Mouse (Mus musculus) neural tube, embryonic 13.5 days (tissue): ENCODE measurements around the gene Xpo6. TPM values are rescaled to one million over a fixed set of nuclear protein-coding genes. Genes with fewer than 3 reads are reported as not detected.
A peak's percentile ranks its signal among the peaks of the same experiment; 100 is the strongest.

ENCODE experiments used
- ATAC-seq: fragments of 200-750 bp; cut with Nextera tagmentation; 2 replicates; pipeline ENCODE4 v1.8.0; 2017; ENCODE audit warnings: low read depth, mild to moderate bottlenecking, moderate TSS enrichment, moderate library complexity
- H3K27ac ChIP-seq: fragments of 300-500 bp; sonication (generic); replicated peaks from 2 replicates; pipeline ENCODE4 v1.5.1; 2015; ENCODE audit warnings: moderate library complexity, mild to moderate bottlenecking, inconsistent platforms
- H3K27me3 ChIP-seq: fragments of 300-500 bp; sonication (generic); 2 replicates; pipeline ENCODE4 v1.6.1; 2015; ENCODE audit warnings: mild to moderate bottlenecking, inconsistent platforms
- H3K36me3 ChIP-seq: fragments of 300-500 bp; sonication (generic); 2 replicates; pipeline ENCODE4 v1.6.1; 2015; ENCODE audit warnings: mild to moderate bottlenecking, inconsistent platforms
- H3K4me1 ChIP-seq: fragments of 300-500 bp; sonication (generic); replicated peaks from 2 replicates; pipeline ENCODE4 v1.6.1; 2015; ENCODE audit warnings: inconsistent platforms
- H3K4me2 ChIP-seq: fragments of 300-500 bp; sonication (generic); 2 replicates; pipeline ENCODE4 v1.6.1; 2015; ENCODE audit warnings: inconsistent platforms, mild to moderate bottlenecking, moderate library complexity
- H3K4me3 ChIP-seq: fragments of 300-500 bp; sonication (generic); 2 replicates; pipeline ENCODE4 v1.5.1; 2015; ENCODE audit warnings: mild to moderate bottlenecking, inconsistent platforms
- H3K9ac ChIP-seq: fragments of 300-500 bp; sonication (generic); 2 replicates; pipeline ENCODE4 v1.6.1; 2015; ENCODE audit warnings: moderate library complexity, mild to moderate bottlenecking, inconsistent platforms
- H3K9me3 ChIP-seq: fragments of 300-500 bp; sonication (generic); 2 replicates; pipeline ENCODE4 v1.6.1; 2016; ENCODE audit warnings: inconsistent platforms
- WGBS: fragments of 180-500 bp; shearing (Covaris S2); methylation state at CpG from one replicate; pipeline ENCODE4 v1.1.7; 2015; 5-methylcytosine and 5-hydroxymethylcytosine counted together
- polyA plus RNA-seq: library from polyadenylated mRNA; unstranded; fragments of >200 nt; fragmentation: Nextera tagmentation; extraction: Ambion mirVana; gene quantifications from 2 replicates; pipeline ENCODE4 v1.2.1, GENCODE M21; 2015

The Xpo6 gene
- polyA plus RNA-seq, 1 experiment from 2014 or later = 47.8 TPM

DNA sequence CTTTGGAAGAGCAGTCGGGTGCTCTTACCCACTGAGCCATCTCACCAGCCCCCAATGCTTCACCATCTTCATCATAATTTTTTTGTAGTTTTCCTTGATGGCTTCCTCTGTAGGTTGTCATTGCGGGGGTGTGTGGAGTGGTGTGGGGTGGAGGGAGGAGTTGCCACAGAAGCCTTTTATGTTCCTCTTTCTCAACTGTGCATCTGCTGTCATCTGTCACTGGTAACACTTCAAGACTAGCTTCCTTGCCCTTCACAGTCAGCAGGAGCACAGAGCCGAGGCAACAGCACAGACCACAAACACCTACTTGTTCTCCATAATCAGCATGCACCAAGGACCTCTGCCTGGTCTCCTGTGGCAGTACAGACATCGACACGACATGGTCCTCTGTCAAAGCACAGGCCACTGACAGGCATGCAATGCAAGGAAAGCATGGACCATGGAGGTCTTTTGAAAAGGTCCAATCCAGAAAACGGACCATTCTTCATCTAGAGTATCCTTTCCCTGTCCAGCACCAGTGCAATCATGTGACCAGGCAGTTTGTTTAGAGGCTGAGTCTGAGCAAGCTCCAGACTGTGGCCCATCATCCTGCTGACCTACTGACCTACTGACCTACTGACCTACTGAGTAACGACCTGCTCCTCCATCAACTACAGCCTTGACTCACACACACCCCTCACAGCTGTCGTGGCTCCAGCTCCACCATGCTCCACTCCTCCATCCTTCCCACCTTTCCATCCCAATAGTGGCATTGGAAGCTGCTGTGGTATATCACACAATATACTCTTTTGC, 30.3 kb upstream of the Xpo6 start:
- no peaks in the 10 kb centered on the region for H3K9me3 ChIP-seq
- H3K9ac ChIP-seq = no peak overlapping the region
- no peak overlapping the region for H3K4me2 ChIP-seq
- H3K27ac ChIP-seq = no peak overlapping the region
- no peaks in the 10 kb centered on the region for H3K36me3 ChIP-seq
- no peaks in the 10 kb centered on the region for H3K4me1 ChIP-seq
- H3K27me3 ChIP-seq = no peaks in the 10 kb centered on the region
- ATAC-seq = no peak
- 68% methylated on average over 8 of the region's 8 CpGs for whole genome bisulfite sequencing
- H3K4me3 ChIP-seq = no peak overlapping the region

DNA sequence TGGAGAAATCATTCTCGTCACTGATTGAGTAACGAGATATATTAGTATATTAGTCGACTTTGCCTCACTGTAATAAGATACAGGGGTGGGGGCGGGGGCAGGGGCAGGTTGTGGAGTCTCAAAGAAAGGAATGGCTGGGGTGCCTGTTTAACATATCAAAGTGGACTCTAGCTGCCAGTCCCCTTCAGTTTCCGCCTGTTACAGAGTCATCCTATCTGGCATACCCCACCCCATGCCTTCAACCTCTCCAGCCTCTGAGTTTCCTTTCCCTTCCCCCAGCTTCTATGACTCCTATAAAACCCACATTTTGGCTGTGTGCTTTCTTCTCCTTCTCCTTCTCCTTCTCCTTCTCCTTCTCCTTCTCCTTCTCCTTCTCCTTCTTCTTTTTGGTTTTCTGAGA, 25.8 kb upstream of the Xpo6 start:
- 22% methylated on average over 5 of the region's 5 CpGs for WGBS
- no peaks in the 10 kb centered on the region; the same call in 1 of the 2 replicates for H3K4me1 ChIP-seq
- H3K4me2 ChIP-seq = no peak overlapping the region
- H3K9ac ChIP-seq = no peak overlapping the region
- H3K36me3 ChIP-seq = no peaks in the 10 kb centered on the region
- no peaks in the 10 kb centered on the region for H3K27me3 ChIP-seq
- H3K9me3 ChIP-seq = no peaks in the 10 kb centered on the region
- H3K4me3 ChIP-seq = no peak overlapping the region
- no peak for ATAC-seq
- H3K27ac ChIP-seq = no peak overlapping the region

DNA sequence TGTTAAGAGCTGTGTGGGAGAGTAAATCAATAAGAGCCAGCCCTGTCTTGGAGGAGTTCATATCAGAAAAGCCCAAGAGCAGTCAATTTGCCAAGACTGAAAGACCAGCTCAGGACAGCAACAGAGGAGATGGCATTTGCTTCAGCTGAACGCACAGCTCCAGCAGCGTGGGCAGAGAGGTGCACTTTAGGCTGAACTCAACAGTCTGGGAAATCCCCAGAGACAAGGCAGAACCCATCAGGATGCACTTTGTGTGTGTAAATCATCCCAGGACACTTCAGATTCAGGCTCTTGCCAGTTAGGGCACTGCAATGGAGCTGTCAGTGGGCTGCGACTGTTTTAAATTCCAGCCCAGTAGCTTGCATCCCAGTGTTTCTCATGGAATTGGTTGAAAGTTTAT, 22.5 kb upstream of the Xpo6 start:
- Histone ChIP-seq H3K27me3 (no peaks in the 10 kb centered on the region), H3K27ac (no peak overlapping the region), H3K9ac (no peak overlapping the region), H3K9me3 (no peaks in the 10 kb centered on the region), H3K4me1 (no peaks in the 10 kb centered on the region; the same call in 1 of the 2 replicates), H3K4me3 (no peak overlapping the region), H3K4me2 (no peak overlapping the region), H3K36me3 (no peaks in the 10 kb centered on the region)
- ATAC-seq = no peak
- 49% methylated on average over 3 of the region's 3 CpGs for WGBS

DNA sequence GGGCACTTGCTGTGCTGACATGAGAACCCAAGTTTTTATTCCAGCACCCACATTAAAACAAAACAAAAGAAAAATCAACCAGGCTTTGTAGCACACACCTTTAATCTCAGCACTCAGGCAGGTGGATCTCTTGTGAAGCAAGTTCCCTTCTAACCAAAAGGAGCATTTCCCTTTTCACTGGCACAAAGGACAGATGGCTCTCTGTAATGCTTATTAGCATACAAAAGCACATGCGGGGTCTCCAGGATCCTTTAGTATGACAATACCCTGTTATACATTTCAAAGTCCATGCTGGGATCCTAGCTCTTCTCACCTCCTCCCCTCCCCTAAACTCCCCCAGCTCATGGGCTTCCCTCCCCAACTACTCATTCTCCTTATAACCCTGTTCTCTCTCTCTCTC, 20.3 kb upstream of the Xpo6 start:
- H3K4me2 ChIP-seq = no peak overlapping the region
- no peak overlapping the region for H3K27ac ChIP-seq
- H3K4me3 ChIP-seq = no peak overlapping the region
- no peaks in the 10 kb centered on the region for H3K36me3 ChIP-seq
- H3K4me1 ChIP-seq = no peaks in the 10 kb centered on the region; the same call in 1 of the 2 replicates
- H3K27me3 ChIP-seq = no peaks in the 10 kb centered on the region
- H3K9me3 ChIP-seq = no peaks in the 10 kb centered on the region
- no peak overlapping the region for H3K9ac ChIP-seq
- 24% methylated on average over 1 of the region's 1 CpGs for WGBS
- no peak for ATAC-seq

DNA sequence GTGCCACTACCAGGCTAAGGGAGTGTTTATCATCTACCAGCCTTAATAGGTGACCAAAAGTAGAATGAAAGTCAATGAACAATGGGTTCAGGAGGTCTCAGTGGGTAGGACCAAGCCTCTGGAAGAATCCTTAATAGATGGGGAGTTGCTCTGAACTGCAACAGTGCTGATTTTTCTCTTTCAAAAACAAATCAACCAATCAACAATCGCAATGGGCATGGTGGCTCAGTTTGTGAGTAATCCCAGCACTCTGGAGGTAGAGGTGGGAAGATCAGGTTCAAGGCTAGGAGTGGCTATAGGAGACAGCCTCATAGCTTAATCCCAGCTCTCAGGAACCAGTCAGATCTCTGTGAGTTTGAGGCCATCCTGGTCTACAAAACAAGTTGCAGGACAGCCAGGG, 18.0 kb upstream of the Xpo6 start:
- Histone ChIP-seq H3K27me3 (no peaks in the 10 kb centered on the region), H3K4me1 (no peaks in the 10 kb centered on the region; the same call in 1 of the 2 replicates), H3K4me3 (no peak overlapping the region), H3K36me3 (no peaks in the 10 kb centered on the region), H3K9ac (no peak overlapping the region), H3K4me2 (no peak overlapping the region), H3K9me3 (no peaks in the 10 kb centered on the region), H3K27ac (no peak overlapping the region)
- no peak for ATAC-seq
- 77% methylated on average over 1 of the region's 1 CpGs for WGBS

DNA sequence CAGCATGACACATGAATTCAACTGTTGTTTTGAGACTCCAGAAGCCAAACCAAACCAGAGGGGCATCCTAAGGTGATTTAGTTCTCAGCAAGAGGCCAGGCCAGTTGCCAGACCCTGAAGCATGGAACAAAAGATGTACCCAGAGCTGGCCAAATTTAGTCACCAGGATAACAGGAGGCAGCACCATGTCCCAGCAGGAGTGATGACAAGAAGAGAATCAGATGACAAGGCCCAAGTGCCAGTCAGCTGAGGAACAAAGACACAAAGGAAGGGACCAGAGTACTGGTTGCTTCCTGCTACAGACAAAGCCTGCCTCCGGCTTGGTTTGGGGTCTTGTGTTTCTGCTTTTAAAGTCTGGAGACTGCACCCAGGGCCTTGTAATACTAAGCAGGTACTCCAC, 16.6 kb upstream of the Xpo6 start:
- no peak for ATAC-seq
- Histone ChIP-seq H3K4me2 (no peak overlapping the region), H3K9ac (no peak overlapping the region), H3K9me3 (no peaks in the 10 kb centered on the region), H3K27me3 (no peaks in the 10 kb centered on the region), H3K36me3 (no peaks in the 10 kb centered on the region), H3K27ac (no peak overlapping the region), H3K4me3 (no peak overlapping the region), H3K4me1 (no peaks in the 10 kb centered on the region)
- WGBS = 41% methylated on average over 1 of the region's 1 CpGs

DNA sequence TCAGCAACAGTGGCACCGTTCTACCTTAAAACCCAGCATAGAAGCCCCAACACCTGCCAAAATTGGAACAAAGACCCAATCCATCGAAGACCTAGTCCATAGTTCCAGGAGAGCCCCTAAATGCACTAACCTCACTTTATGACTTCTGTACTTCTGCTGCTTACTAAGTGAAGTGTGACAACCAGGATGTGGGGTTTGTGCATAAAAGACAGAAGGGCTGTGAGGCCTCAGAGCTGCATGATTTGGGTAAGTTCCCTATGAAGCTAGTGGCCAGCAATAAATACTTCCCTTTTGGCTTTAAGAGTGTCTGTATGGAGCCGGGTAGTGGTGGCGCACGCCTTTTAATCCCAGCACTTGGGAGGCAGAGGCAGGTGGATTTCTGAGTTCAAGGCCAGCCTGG, 10.6 kb upstream of the Xpo6 start:
- Histone ChIP-seq H3K4me1 (no peaks in the 10 kb centered on the region), H3K4me3 (no peak overlapping the region), H3K4me2 (no peak overlapping the region), H3K36me3 (no peaks in the 10 kb centered on the region), H3K27me3 (no peaks in the 10 kb centered on the region), H3K9ac (no peak overlapping the region), H3K27ac (no peak overlapping the region), H3K9me3 (no peaks in the 10 kb centered on the region)
- 88% methylated on average over 5 of the region's 5 CpGs for WGBS
- ATAC-seq = no peak

DNA sequence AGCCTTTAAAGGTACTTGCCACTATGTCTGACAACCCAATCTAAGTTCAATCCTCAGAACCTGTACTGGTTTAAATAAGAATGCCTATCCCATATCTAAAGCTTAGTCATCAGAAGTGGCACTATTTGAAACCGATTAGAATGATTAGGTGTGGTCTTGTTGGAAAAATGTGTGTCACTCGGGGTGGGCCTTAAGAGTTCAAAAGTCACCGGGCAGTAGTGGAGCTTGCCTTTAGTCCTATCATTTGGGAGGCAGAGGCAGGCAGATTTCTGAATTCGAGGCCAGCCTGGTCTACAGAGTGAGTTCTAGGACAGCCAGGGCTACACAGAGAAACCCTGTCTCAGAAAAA, 670 bp upstream of the Xpo6 start:
- Histone ChIP-seq H3K4me2 (peak overlapping the region; percentile 90), H3K27ac (peak overlapping the region; percentile 91), H3K27me3 (no peaks in the 10 kb centered on the region), H3K9me3 (no peaks in the 10 kb centered on the region), H3K4me3 (peak overlapping the region; percentile 96), H3K36me3 (no peaks in the 10 kb centered on the region), H3K9ac (peak overlapping the region; percentile 99; the same call in 1 of the 2 replicates), H3K4me1 (peaks cover 37% of the 10 kb centered on the region)
- 97% methylated on average over 4 of the region's 4 CpGs for WGBS
- ATAC-seq = no peak

DNA sequence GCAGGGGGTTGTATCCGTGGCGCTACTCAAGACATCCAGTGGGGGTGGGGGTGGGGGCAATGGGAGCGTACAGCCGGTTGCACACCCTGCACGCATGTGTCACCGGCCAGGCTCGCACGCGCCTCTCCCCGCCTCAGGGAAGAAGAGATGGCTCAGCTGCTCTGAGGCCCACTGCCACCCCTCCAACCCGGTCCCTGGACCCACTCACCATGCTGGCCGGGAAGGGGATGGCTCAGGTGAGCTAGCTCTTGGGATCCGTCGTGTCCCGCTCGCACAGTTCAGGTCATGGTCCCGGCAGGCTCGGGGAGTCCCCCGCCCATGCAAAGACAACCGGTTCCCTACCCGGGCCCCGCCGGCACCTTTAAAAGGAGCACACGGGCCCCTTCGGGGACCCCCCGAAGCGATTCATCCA, 604 bp downstream of the Xpo6 start:
- Histone ChIP-seq H3K9ac (peak overlapping the region; percentile 99), H3K4me1 (peaks cover 39% of the 10 kb centered on the region), H3K36me3 (no peaks in the 10 kb centered on the region), H3K4me3 (peak overlapping the region; percentile 96), H3K27ac (peak overlapping the region; percentile 91), H3K27me3 (no peaks in the 10 kb centered on the region), H3K9me3 (no peaks in the 10 kb centered on the region), H3K4me2 (peak overlapping the region; percentile 90)
- ATAC-seq = peak; percentile 81
- WGBS = 0% methylated on average over 24 of the region's 27 CpGs

DNA sequence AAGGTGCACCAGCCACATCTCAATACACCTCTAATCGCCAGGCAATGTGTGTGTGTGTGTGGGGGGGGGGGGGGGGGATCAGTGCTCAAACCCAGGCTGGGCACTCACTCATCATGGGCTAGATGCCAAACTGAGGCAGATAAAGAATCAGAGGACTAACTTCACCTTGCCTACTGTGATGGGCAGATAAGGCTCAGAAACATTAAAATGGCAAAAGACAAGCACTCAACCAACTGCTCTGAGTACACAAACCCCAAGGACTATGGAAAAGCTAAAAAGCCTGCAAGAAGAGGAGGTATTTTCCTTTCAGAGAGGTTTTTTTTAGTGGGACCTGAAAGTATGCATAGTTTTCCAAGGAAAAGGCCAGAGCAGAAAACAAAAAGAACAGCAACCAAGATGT, 1.4 kb downstream of the Xpo6 start:
- peaks cover 39% of the 10 kb centered on the region for H3K4me1 ChIP-seq
- H3K27ac ChIP-seq = peak overlapping the region; percentile 91; the same call in 1 of the 2 replicates
- 38% methylated on average over 1 of the region's 1 CpGs for WGBS

DNA sequence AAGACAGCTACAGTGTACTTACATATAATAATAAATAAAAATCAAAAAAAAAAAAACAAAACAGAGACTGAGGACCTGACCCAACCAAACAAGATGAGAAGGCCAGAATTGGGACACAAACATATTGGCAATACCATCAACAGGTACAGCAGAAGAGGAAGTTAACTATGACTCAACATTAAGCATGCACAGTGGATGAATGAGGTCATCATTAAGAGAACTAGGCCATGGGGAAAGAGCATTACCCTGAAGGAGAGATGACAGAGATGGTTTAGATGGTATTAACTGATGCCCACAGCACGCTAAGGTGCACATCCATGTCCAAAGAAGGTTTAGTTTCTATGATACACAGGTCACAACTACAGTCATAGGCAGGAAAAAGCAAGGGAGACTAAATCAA, 6.1 kb downstream of the Xpo6 start:
- H3K9ac ChIP-seq = no peak overlapping the region
- 96% methylated on average over 1 of the region's 1 CpGs for WGBS

More for the DNA sequence above, 1.4 kb downstream of the Xpo6 start:
- no peaks in the 10 kb centered on the region for H3K27me3 ChIP-seq
- no peaks in the 10 kb centered on the region for H3K9me3 ChIP-seq
- no peak for ATAC-seq
- H3K4me2 ChIP-seq = peak overlapping the region; percentile 90
- peak overlapping the region; percentile 99 for H3K9ac ChIP-seq
- H3K4me3 ChIP-seq = peak overlapping the region; percentile 96
- no peaks in the 10 kb centered on the region for H3K36me3 ChIP-seq

DNA sequence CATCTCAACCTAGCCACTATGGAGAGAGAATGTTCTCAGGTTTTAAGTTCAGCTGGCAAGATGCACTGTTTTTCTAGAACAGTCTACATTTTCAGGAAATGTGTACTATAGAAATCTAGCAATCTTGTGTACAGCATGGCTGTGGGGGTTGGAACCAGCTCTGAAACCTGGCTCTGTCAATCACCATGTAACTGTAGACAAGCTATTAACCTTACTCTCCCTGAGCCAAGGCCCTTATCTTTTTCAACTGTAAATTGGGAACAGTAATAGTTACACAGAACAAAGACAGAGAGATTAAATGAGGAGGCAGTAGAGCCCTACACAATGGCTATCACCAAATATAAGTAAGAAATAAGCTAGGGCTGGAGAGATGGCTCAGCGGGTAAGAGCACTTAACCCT, 8.8 kb downstream of the Xpo6 start:
- no peak overlapping the region for H3K4me2 ChIP-seq
- ATAC-seq = no peak
- no peak overlapping the region for H3K9ac ChIP-seq
- 92% methylated on average over 1 of the region's 1 CpGs for WGBS
- peaks cover 10% of the 10 kb centered on the region for H3K4me1 ChIP-seq
- H3K4me3 ChIP-seq = no peak overlapping the region
- 0 out of 2 replicates have a peak, but pooled peaks cover 4% of the 10 kb centered on the region for H3K36me3 ChIP-seq
- H3K27ac ChIP-seq = no peak overlapping the region
- H3K9me3 ChIP-seq = no peaks in the 10 kb centered on the region
- no peaks in the 10 kb centered on the region for H3K27me3 ChIP-seq

More for the DNA sequence above, 6.1 kb downstream of the Xpo6 start:
- Histone ChIP-seq H3K27me3 (no peaks in the 10 kb centered on the region), H3K4me1 (peaks cover 34% of the 10 kb centered on the region), H3K36me3 (0 out of 2 replicates have a peak, but pooled peaks cover 4% of the 10 kb centered on the region), H3K27ac (no peak overlapping the region), H3K4me3 (no peak overlapping the region), H3K4me2 (no peak overlapping the region), H3K9me3 (no peaks in the 10 kb centered on the region)
- ATAC-seq = no peak

DNA sequence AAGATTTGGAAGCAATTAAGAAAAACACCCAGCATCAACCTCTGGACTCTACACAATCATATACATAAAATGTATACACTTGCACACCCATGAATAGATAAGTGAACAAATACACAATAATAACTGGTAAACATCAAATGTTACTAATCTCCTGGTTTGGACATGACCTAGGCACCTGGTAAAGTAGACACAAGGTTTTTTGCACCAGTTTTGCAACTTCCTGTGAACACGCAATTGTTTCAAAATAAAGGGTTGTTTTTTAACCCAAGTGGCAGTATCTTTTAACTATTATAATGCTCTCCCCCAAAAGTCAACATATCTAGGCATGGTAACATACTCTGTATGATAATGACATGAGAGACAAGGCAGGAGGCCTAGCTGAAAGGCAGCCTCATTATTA, 10.8 kb downstream of the Xpo6 start:
- 94% methylated on average over 1 of the region's 1 CpGs for WGBS
- Histone ChIP-seq H3K9me3 (no peaks in the 10 kb centered on the region), H3K9ac (no peak overlapping the region), H3K4me3 (no peak overlapping the region), H3K36me3 (0 out of 2 replicates have a peak, but pooled peaks cover 4% of the 10 kb centered on the region), H3K27ac (no peak overlapping the region), H3K4me1 (peaks cover 11% of the 10 kb centered on the region; the same call in 1 of the 2 replicates), H3K4me2 (no peak overlapping the region), H3K27me3 (no peaks in the 10 kb centered on the region)
- no peak for ATAC-seq
